10 mouse cellular contexts compared by ENCODE assay signal in genomic region chr14:22649985-22650984, GRCm38 (mm10).
DNase-seq lines count a peak whose midpoint lies in the region; ATAC-seq and TF ChIP-seq lines count a peak whose summit lies in the region.
"Had no signal": no experiment of that assay in that cellular context is flagged by ENCODE, and none has a peak within 500 bp of the region (broad histone marks: within the 10 kb centered on the region; RNA-seq: fewer than 3 reads in every experiment).

No protein-coding gene starts in this region.

- DNase-seq in urinary bladder, postnatal 14 days (ENCODE audit: low spot score), result peak; percentile 74
- no peak for DNase-seq in urinary bladder, postnatal 10 days (ENCODE audit: low spot score)
- no peak for DNase-seq in limb, embryonic 14.5 days (ENCODE audit: low spot score)
- DNase-seq in layer of hippocampus, adult 11-12 months (ENCODE audit: low spot score), result no peak
- DNase-seq in spleen, postnatal 14 days (ENCODE audit: low spot score in 2 of 2), result no peak
- DNase-seq in adipocyte (ENCODE audit: low spot score), result no peak
- DNase-seq in layer of hippocampus, adult 8-10 months (ENCODE audit: low spot score in 2 of 2), result no peak

- H3K36me3 ChIP-seq in heart, embryonic 14.5 days (ENCODE audit: control insufficient read depth, insufficient read depth, low read length), result no peaks in the 10 kb centered on the region
- H3K36me3 ChIP-seq in limb, embryonic 14.5 days (ENCODE audit: control insufficient read depth, insufficient read depth, low read length), result no peaks in the 10 kb centered on the region
- H3K36me3 ChIP-seq: G1E; neural tube, embryonic 15.5 days had no signal

- H3K4me2 ChIP-seq in heart, embryonic 14.5 days (ENCODE audit: low read length), result peak overlapping the region; percentile 51
- H3K4me2 ChIP-seq in limb, embryonic 14.5 days (replicated peaks; ENCODE audit: low read depth, low read length, severe bottlenecking), result 0 out of 2 replicates have a peak overlapping the region, but pooled peaks have one; percentile 14
- H3K4me2 ChIP-seq: neural tube, embryonic 15.5 days had no signal

- no peak overlapping the region for H3K9ac ChIP-seq in heart, embryonic 14.5 days (ENCODE audit: low read length)
- H3K9ac ChIP-seq in limb, embryonic 14.5 days (ENCODE audit: low read depth, low read length, severe bottlenecking), result no peak overlapping the region
- H3K9ac ChIP-seq: neural tube, embryonic 15.5 days had no signal

- no peak for ATAC-seq in heart, embryonic 14.5 days (ENCODE audit: insufficient number of reproducible peaks, insufficient read depth, low FRiP score, low read depth)
- ATAC-seq in limb, embryonic 14.5 days (ENCODE audit: low FRiP score, low read depth), result no peak

- H3K27ac ChIP-seq in heart, embryonic 14.5 days (replicated peaks in 1 of 2; ENCODE audit: control insufficient read depth in 1 of 2, insufficient read depth in 1 of 2, low read depth in 2 of 2, low read length in 2 of 2), result no peak overlapping the region
- H3K27ac ChIP-seq in limb, embryonic 14.5 days (replicated peaks; ENCODE audit: low read depth, low read length), result no peak overlapping the region
- H3K27ac ChIP-seq: neural tube, embryonic 15.5 days had no signal

- no peak overlapping the region for H3K4me3 ChIP-seq in heart, embryonic 14.5 days (ENCODE audit: control insufficient read depth in 1 of 2, insufficient read depth in 1 of 2, low read depth in 1 of 2, low read length in 2 of 2)
- no peak overlapping the region for H3K4me3 ChIP-seq in limb, embryonic 14.5 days (replicated peaks; ENCODE audit: low read length)
- H3K4me3 ChIP-seq: neural tube, embryonic 15.5 days had no signal

- no peak for TF ChIP-seq POLR2A in limb, embryonic 14.5 days (IDR thresholded peaks at IDR 0.05; ENCODE audit: borderline replicate concordance, extremely low read depth, insufficient read depth, insufficient read length)

- no peaks in the 10 kb centered on the region for H3K9me3 ChIP-seq in heart, embryonic 14.5 days (ENCODE audit: control insufficient read depth, low read length)
- H3K9me3 ChIP-seq in limb, embryonic 14.5 days (ENCODE audit: control insufficient read depth, low read length), result no peaks in the 10 kb centered on the region
- H3K9me3 ChIP-seq: neural tube, embryonic 15.5 days had no signal

- H3K4me1 ChIP-seq in heart, embryonic 14.5 days (ENCODE audit: control insufficient read depth in 2 of 2, insufficient read depth in 2 of 2, low read length in 2 of 2), result peaks cover 26 to 36% of the 10 kb centered on the region in 2 experiments
- peaks cover 19% of the 10 kb centered on the region for H3K4me1 ChIP-seq in limb, embryonic 14.5 days (ENCODE audit: control insufficient read depth, insufficient read depth, low read length)

- no peaks in the 10 kb centered on the region for H3K27me3 ChIP-seq in heart, embryonic 14.5 days (ENCODE audit: control insufficient read depth, insufficient read depth, low read length)
- no peaks in the 10 kb centered on the region for H3K27me3 ChIP-seq in limb, embryonic 14.5 days (ENCODE audit: control insufficient read depth, insufficient read depth, low read length)
- H3K27me3 ChIP-seq: neural tube, embryonic 15.5 days had no signal

- 38% methylated on average over 17 of the region's 17 CpGs for WGBS in heart, embryonic 14.5 days
- WGBS in limb, embryonic 14.5 days, result 50% methylated on average over 17 of the region's 17 CpGs
